Mouse (Mus musculus) lung, postnatal 10 days (tissue): ENCODE measurements around the gene Lcn6.
"Not testable (repeated sequence)": the region's sequence is repeated elsewhere in the genome, so short reads cannot be mapped to it uniquely, and the experiment has no call there.

Experiments used
- DNase-seq: peaks from one replicate; pipeline ENCODE4 v3.0.0; 2021

Lcn6 gene

GRCm38 (mm10) chr2:25706643-25707481, 30.3 kb downstream of the Lcn6 start, which contains the start of gene Bmyc:
Gene Bmyc, plus strand, starts transcription at chr2:25706739.
- DNase-seq = peak; percentile 84

- DNase-seq = peak; percentile 56
Measured at GRCm38 (mm10) chr2:25708121-25708520, 31.5 kb downstream of the Lcn6 start.

GRCm38 (mm10) chr2:25709056-25709455, 32.5 kb downstream of the Lcn6 start:
- not testable (repeated sequence) for DNase-seq

GRCm38 (mm10) chr2:25709791-25710190, 33.2 kb downstream of the Lcn6 start:
- not testable (repeated sequence) for DNase-seq

- not testable (repeated sequence) for DNase-seq
Measured at GRCm38 (mm10) chr2:25711641-25712040, 35.1 kb downstream of the Lcn6 start.

- DNase-seq = no peak
Measured at GRCm38 (mm10) chr2:25717222-25717621, 40.6 kb downstream of the Lcn6 start.
